Mouse (Mus musculus) stomach, embryonic 14.5 days (tissue): ENCODE data around the gene Tsga13. TPM values are rescaled to one million over a fixed set of nuclear protein-coding genes. Genes with fewer than 3 reads are reported as not detected.

Source experiments
- ATAC-seq: fragments of 200-750 bp; cut with Nextera tagmentation; 2 replicates; pipeline ENCODE4 v1.8.0; 2017; ENCODE audit warnings: low read depth, moderate TSS enrichment; ENCODE audit not compliant: insufficient number of reproducible peaks, insufficient read depth, low FRiP score
- H3K27ac ChIP-seq: fragments of 300-500 bp; sonication (generic); 2 replicates; pipeline ENCODE4 v1.5.1; 2014; ENCODE audit warnings: mild to moderate bottlenecking, low read length, moderate library complexity, mixed read lengths
- H3K27me3 ChIP-seq: fragments of 300-500 bp; sonication (generic); 2 replicates; pipeline ENCODE4 v1.6.1; 2014; ENCODE audit warnings: low read length, control low read depth, mixed read lengths; ENCODE audit not compliant: control insufficient read depth, insufficient read depth
- H3K36me3 ChIP-seq: fragments of 300-500 bp; sonication (generic); 2 replicates; pipeline ENCODE4 v1.6.1; 2014; ENCODE audit warnings: mild to moderate bottlenecking, control low read depth, low read length, moderate library complexity, mixed read lengths; ENCODE audit not compliant: control insufficient read depth, insufficient read depth
- H3K4me1 ChIP-seq: fragments of 300-500 bp; sonication (generic); 2 replicates; pipeline ENCODE4 v1.6.1; 2014; ENCODE audit warnings: low read length, control low read depth, mixed read lengths; ENCODE audit not compliant: control insufficient read depth, insufficient read depth
- H3K4me2 ChIP-seq: fragments of 300-500 bp; sonication (generic); replicated peaks from 2 replicates; pipeline ENCODE4 v1.6.1; 2014; ENCODE audit warnings: low read depth, low read length, control low read depth
- H3K4me3 ChIP-seq: fragments of 300-500 bp; sonication (generic); 2 replicates; pipeline ENCODE4 v1.5.1; 2014; ENCODE audit warnings: low read depth, low read length, control low read depth
- H3K9ac ChIP-seq: fragments of 300-500 bp; sonication (generic); replicated peaks from 2 replicates; pipeline ENCODE4 v1.6.1; 2014; ENCODE audit warnings: low read depth, mild to moderate bottlenecking, control low read depth, low read length, moderate library complexity, mixed read lengths
- H3K9me3 ChIP-seq: fragments of 300-500 bp; sonication (generic); 2 replicates; pipeline ENCODE4 v1.6.1; 2016; ENCODE audit warnings: low read depth, low read length, control low read depth; ENCODE audit not compliant: control insufficient read depth
- WGBS: fragments of 180-500 bp; shearing (Covaris S2); extraction: QIAGEN DNeasy Blood & Tissue Kit; methylation state at CpG from one replicate; pipeline ENCODE4 v1.1.7; 2014; 5-methylcytosine and 5-hydroxymethylcytosine counted together
- polyA plus RNA-seq: library from polyadenylated mRNA; unstranded; fragments of >200 nt; fragmentation: Nextera tagmentation; extraction: Ambion mirVana; gene quantifications from 2 replicates; pipeline ENCODE4 v1.2.1, GENCODE M21; 2014

Tsga13 gene
- not detected in 2 replicates for polyA plus RNA-seq

GRCm38 (mm10) chr6:30915473-30915872, at the start of gene Tsga13:
Tsga13 (minus strand) TSS chr6:30915573.
- no peak within 1 kb of the TSS for H3K4me2 ChIP-seq
- no peaks in the 10 kb centered on the region for H3K9me3 ChIP-seq
- no peaks in the 10 kb centered on the region for H3K4me1 ChIP-seq
- no peaks in the 10 kb centered on the region for H3K36me3 ChIP-seq
- WGBS = 81% methylated on average over 2 of the region's 2 CpGs
- no peak within 1 kb of the TSS for H3K27ac ChIP-seq
- no peak for ATAC-seq
- H3K9ac ChIP-seq = no peak within 1 kb of the TSS
- H3K27me3 ChIP-seq = no peaks in the 10 kb centered on the region
- no peak within 1 kb of the TSS for H3K4me3 ChIP-seq

- ATAC-seq = peak; percentile 49; the same call in 1 of the 2 replicates
- no peak within 1 kb of the TSS; the same call in 1 of the 2 replicates for H3K27ac ChIP-seq
These were observed 43.6 kb upstream of the Tsga13 start, which contains the start of gene Klf14 for GRCm38 (mm10) chr6:30958736-30959540. Klf14 (minus strand) TSS chr6:30959078.

GRCm38 (mm10) chr6:30957784-30958735, 42.7 kb upstream of the Tsga13 start:
- 4% methylated on average over 84 of the region's 84 CpGs for WGBS
- Histone ChIP-seq H3K27ac (no peak overlapping the region), H3K27me3 (peaks cover 30% of the 10 kb centered on the region), H3K4me1 (no peaks in the 10 kb centered on the region), H3K9me3 (peaks cover 23% of the 10 kb centered on the region), H3K4me3 (peak overlapping the region; percentile 58), H3K9ac (0 out of 2 replicates have a peak overlapping the region, but pooled peaks have one; percentile 10), H3K4me2 (peak overlapping the region; percentile 77), H3K36me3 (no peaks in the 10 kb centered on the region)
- no peak for ATAC-seq

More at GRCm38 (mm10) chr6:30958736-30959540, 43.6 kb upstream of the Tsga13 start, which contains the start of gene Klf14:
- H3K27me3 ChIP-seq = peaks cover 30% of the 10 kb centered on the region
- H3K4me3 ChIP-seq = peak within 1 kb of the TSS; percentile 58
- H3K9ac ChIP-seq = 0 out of 2 replicates have a peak within 1 kb of the TSS, but pooled peaks have one; percentile 10
- WGBS = under 1% methylated on average over 66 of the region's 75 CpGs
- H3K4me2 ChIP-seq = peak within 1 kb of the TSS; percentile 77
- no peaks in the 10 kb centered on the region for H3K36me3 ChIP-seq
- H3K4me1 ChIP-seq = no peaks in the 10 kb centered on the region
- peaks cover 23% of the 10 kb centered on the region for H3K9me3 ChIP-seq

- WGBS = 34% methylated on average over 5 of the region's 5 CpGs
- H3K27me3 ChIP-seq = no peaks in the 10 kb centered on the region
- no peaks in the 10 kb centered on the region for H3K9me3 ChIP-seq
- no peak overlapping the region for H3K27ac ChIP-seq
- H3K36me3 ChIP-seq = no peaks in the 10 kb centered on the region
- H3K4me2 ChIP-seq = no peak overlapping the region
- ATAC-seq = no peak
- H3K9ac ChIP-seq = no peak overlapping the region
- H3K4me1 ChIP-seq = no peaks in the 10 kb centered on the region
- H3K4me3 ChIP-seq = no peak overlapping the region
These were observed 23.9 kb upstream of the Tsga13 start for GRCm38 (mm10) chr6:30939264-30939663.

- H3K4me3 ChIP-seq = no peak overlapping the region
- ATAC-seq = no peak
- H3K27ac ChIP-seq = no peak overlapping the region
- WGBS = 48% methylated on average over 2 of the region's 2 CpGs
- H3K9ac ChIP-seq = no peak overlapping the region
- H3K9me3 ChIP-seq = no peaks in the 10 kb centered on the region
- H3K27me3 ChIP-seq = no peaks in the 10 kb centered on the region
- H3K36me3 ChIP-seq = no peaks in the 10 kb centered on the region
- H3K4me1 ChIP-seq = no peaks in the 10 kb centered on the region
- no peak overlapping the region for H3K4me2 ChIP-seq
These were observed 7.4 kb upstream of the Tsga13 start for GRCm38 (mm10) chr6:30922821-30923220.

GRCm38 (mm10) chr6:30921826-30922225, 6.5 kb upstream of the Tsga13 start:
- Histone ChIP-seq H3K4me1 (no peaks in the 10 kb centered on the region), H3K36me3 (no peaks in the 10 kb centered on the region), H3K27me3 (no peaks in the 10 kb centered on the region), H3K9me3 (no peaks in the 10 kb centered on the region), H3K27ac (no peak overlapping the region), H3K4me2 (no peak overlapping the region), H3K9ac (no peak overlapping the region), H3K4me3 (no peak overlapping the region)
- no peak for ATAC-seq
- 59% methylated on average over 10 of the region's 11 CpGs for WGBS

GRCm38 (mm10) chr6:30920834-30921675, 5.7 kb upstream of the Tsga13 start:
- no peak for ATAC-seq
- H3K27ac ChIP-seq = no peak overlapping the region

More at GRCm38 (mm10) chr6:30920834-30921675, 5.7 kb upstream of the Tsga13 start:
- 0 out of 2 replicates have a peak overlapping the region, but pooled peaks have one; percentile 1 for H3K9ac ChIP-seq
- H3K4me3 ChIP-seq = no peak overlapping the region
- H3K27me3 ChIP-seq = no peaks in the 10 kb centered on the region
- H3K4me2 ChIP-seq = peak overlapping the region; percentile 23
- H3K9me3 ChIP-seq = no peaks in the 10 kb centered on the region
- H3K4me1 ChIP-seq = no peaks in the 10 kb centered on the region
- no peaks in the 10 kb centered on the region for H3K36me3 ChIP-seq
- WGBS = 50% methylated on average over 21 of the region's 21 CpGs
